Mouse (Mus musculus): Measurements from ENCODE around the gene Cmya5.

DNA sequence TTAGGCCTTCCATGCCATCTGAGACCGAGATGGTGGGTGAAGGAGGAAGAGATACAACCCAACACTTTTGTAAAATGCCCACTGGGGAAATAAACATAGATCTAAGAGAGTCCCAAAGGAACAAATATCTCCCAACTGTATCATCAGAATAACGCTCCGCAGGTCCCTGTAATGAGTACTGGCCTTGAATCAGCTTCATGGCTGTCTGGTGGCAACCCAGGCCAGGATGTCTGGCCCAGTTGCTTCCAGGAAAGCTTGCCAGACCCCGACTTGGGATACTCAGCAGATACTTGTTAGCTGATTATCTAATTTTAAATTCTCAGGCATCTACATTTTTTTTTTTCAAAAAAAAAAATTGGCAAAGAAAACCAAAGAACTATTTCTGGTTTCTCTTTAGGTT lies 138.2 kb downstream of the Cmya5 start:
- TF ChIP-seq CTCF (IDR thresholded peaks at IDR 0.05; ENCODE audit: control insufficient read depth, insufficient read depth, low read length) = no peak
- no peak for TF ChIP-seq POLR2A (IDR thresholded peaks at IDR 0.05; ENCODE audit: borderline replicate concordance, control insufficient read depth, low read depth, low read length)

Data from bone marrow, adult 2 months (tissue).